Comparison of ENCODE assay signal across 8 mouse cellular contexts in the genomic region with DNA sequence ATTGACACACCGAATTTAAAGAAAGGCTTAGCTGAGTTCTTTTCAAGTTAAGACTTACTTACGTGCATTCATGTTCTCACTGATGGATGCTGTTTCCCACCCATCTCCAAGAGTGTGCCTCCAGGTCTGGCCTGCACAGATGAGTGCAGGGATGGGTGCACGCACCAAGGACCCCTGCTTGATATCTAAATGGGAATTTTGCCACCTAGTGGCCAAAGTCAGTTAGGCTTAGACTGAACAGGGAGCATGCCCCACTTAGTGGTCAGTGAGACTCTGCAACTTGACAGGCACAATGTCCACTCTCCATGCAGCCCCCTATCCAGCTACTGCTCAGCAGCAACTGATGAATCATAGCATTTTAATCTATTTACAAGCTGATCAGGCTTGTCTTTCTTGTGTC. TPM values are rescaled to one million over a fixed set of nuclear protein-coding genes. Genes with fewer than 3 reads are reported as not detected.
DNase-seq lines count a peak whose midpoint lies in the region; ATAC-seq and TF ChIP-seq lines count a peak whose summit lies in the region.

No protein-coding gene starts in this region.

- no peaks in the 10 kb centered on the region for H3K36me3 ChIP-seq in intestine, postnatal 0 days (ENCODE audit: control insufficient read depth, insufficient read depth)

- peak; percentile 82 for TF ChIP-seq CTCF in intestine, postnatal 0 days (IDR thresholded peaks at IDR 0.05; ENCODE audit: low read depth)

- no peak for ATAC-seq in intestine, postnatal 0 days
- peak; percentile 74 for ATAC-seq in megakaryocyte progenitor cell, adult 5-6 weeks (replicated peaks; ENCODE audit: poor library complexity)

- no peak overlapping the region for H3K9ac ChIP-seq in intestine, postnatal 0 days (ENCODE audit: low read depth, low read length)

- no peaks in the 10 kb centered on the region for H3K27me3 ChIP-seq in intestine, postnatal 0 days (replicated peaks; ENCODE audit: control insufficient read depth, insufficient read depth, low read length)

- no peaks in the 10 kb centered on the region for H3K4me1 ChIP-seq in intestine, postnatal 0 days (replicated peaks; ENCODE audit: control insufficient read depth, insufficient read depth, low read length)

- H3K4me2 ChIP-seq in intestine, postnatal 0 days (replicated peaks; ENCODE audit: low read depth) = no peak overlapping the region

- H3K4me3 ChIP-seq in intestine, postnatal 0 days (ENCODE audit: low read depth, low read length) = no peak overlapping the region

- DNase-seq in kidney, adult 18-20 months = peak; percentile 15
- no peak for DNase-seq in kidney, adult 11 months
- DNase-seq in MEL-GATA-1-ER (ENCODE audit: extremely low read depth, low read depth) = peak; percentile 11
- peak; percentile 80 for DNase-seq in embryo, embryonic 11 days
- peak; percentile 16 to 52 for DNase-seq in thymus, postnatal 10 days (ENCODE audit: low spot score in 2 of 2)
- DNase-seq in urinary bladder, postnatal 36 days (ENCODE audit: low spot score in 2 of 2) = no peak

- no peaks in the 10 kb centered on the region for H3K9me3 ChIP-seq in intestine, postnatal 0 days (ENCODE audit: control insufficient read depth)

- H3K27ac ChIP-seq in intestine, postnatal 0 days (ENCODE audit: low read depth, low read length) = no peak overlapping the region

- WGBS in intestine, postnatal 0 days = 65% methylated on average over 3 of the region's 3 CpGs

RNA-seq across cellular contexts. Expression of gene Dnajb6, which starts 47.8 kb away (rescaled TPM):
- 109 and 116 TPM in 2 replicates for polyA plus RNA-seq in intestine, postnatal 0 days (2015; fragmentation: Nextera tagmentation; extraction: Ambion mirVana)
- total RNA-seq in megakaryocyte progenitor cell, adult 5-6 weeks (2015) = 139 and 173 TPM in 2 replicates
- 142 and 144 TPM in 2 replicates for total RNA-seq in megakaryocyte progenitor cell, adult 5-6 weeks (2017)

RNA-seq across cellular contexts. Expression of gene Gm5129, which starts 48.1 kb away (rescaled TPM):
- polyA plus RNA-seq in intestine, postnatal 0 days (2015; fragmentation: Nextera tagmentation; extraction: Ambion mirVana) = not detected in 2 replicates
- 1.7 TPM in 1 of 2 replicates, not detected in the other for total RNA-seq in megakaryocyte progenitor cell, adult 5-6 weeks (2015)
- not detected in 2 replicates for total RNA-seq in megakaryocyte progenitor cell, adult 5-6 weeks (2017)

Comparison
In these comparisons a context has a peak if more than half of its experiments do, and no peak if none do; other contexts are left out.
1. DNase-seq: peak in kidney, adult 18-20 months (single experiment), MEL-GATA-1-ER (single experiment), embryo, embryonic 11 days (single experiment) and thymus, postnatal 10 days (2 of 2); none in kidney, adult 11 months (single experiment) and urinary bladder, postnatal 36 days (0 of 2).